Mouse (Mus musculus) urinary bladder, adult 2 months (tissue): ENCODE results near the gene Sh2d3c. TPM values are rescaled to one million over a fixed set of nuclear protein-coding genes. Genes with fewer than 3 reads are reported as not detected.

Experiments
- DNase-seq: peaks from one replicate; pipeline ENCODE4 v3.0.0; 2022; ENCODE audit warnings: low spot score
- polyA plus RNA-seq: library from polyadenylated mRNA; depleted of rRNA; stranded (reverse); fragments of >200 nt; gene quantifications from 2 replicates; pipeline ENCODE4 v1.2.3, GENCODE M21; 2012

Sh2d3c gene
- polyA plus RNA-seq, 1 experiment, result 9.9 TPM

DNA sequence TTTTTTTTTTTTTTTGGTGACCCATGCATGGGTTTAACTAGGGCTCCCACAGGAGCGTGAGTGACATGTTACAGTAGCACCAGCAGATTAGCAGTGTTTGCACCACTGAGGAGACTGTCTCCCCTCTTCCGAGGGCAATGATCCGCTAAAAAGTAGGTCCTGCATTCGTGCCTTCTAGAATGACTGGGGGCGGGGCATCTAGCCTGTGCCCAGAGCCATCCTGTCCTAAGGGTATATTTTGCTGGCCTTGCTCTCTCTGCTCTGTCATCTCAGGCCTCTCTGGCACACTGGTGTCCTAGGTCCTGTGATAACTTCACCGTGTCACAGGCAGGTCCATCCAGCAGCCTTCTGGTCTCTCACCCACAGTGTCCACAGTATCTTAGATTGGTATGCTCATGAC lies 21.2 kb upstream of the Sh2d3c start:
- DNase-seq, result no peak

DNA sequence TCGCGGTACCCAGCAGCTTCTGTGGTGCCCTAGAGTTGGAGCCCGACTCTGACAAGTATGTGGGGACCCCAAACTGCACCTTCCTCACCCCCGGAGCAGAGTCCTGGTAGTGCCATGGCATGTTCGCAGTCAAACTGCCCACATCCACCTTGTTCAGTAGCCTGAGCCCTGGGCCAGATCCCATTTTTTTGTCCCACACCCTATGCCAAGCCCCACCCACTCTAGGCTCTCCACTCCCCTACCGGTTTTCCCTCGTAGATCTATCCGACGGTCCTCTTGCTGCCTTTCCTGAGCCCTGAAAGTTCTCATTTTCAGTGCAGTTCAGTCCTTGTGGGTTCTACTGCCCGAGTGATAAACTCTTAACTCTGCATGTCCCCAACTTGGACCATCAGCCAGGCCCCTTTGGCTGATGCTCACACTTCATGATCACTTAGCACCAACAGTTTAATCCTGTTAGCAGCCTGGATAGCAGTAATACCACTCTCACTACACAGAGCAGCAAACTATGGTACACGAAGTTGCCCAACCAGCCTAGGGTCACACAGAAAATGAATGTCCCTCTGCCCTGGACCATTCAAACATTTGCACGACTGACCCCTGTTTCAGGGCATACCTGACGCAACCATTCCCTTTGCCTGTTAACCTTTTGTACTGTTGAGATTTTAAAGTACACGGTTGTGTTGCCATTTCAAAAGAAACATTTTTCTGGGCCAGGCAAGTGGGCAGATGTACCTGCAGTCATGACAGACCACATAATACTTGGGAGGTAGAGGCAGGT lies 19.7 kb upstream of the Sh2d3c start:
- DNase-seq, result no peak

DNA sequence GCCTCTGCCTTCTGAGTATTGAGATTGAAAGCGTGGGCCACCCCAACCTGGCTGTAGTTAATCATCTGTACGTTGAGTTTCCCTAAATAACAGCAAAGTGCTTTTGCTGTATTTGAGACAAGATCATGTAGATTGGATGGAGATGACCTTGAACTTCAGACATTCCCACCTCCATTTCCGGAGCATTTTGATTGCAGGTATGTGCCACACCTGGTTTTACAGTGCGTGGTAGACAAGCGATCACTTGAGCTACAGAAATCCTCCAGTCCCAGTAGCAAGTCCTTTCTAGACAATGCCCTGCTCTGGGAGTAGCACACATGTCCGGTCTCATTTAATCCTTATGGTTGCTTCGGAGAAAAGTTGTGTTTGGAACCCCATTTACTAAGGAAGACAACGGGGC lies 17.8 kb upstream of the Sh2d3c start:
- DNase-seq, result no peak

DNA sequence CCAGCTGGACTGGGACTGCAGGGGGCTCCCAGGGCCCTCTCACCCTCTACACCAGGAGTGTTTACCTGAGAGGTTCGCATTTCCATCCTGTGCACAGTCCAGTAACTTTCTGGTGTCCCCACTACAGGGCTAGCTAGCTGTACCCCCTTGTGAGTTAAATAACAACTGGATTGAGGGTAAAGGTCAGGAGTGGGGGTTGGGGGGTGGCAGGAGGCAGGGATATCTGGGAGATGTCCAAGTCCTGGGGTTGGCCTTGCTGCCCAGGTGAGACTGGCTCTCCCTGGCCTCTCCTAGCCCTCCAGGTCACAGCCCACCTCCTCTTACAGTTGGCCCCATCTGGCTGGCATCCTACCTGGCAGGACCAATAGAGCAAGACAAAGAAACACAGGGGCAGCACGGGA lies 16.8 kb upstream of the Sh2d3c start, which contains the start of gene Fpgs:
Fpgs (minus strand) TSS at position 125 of the 401 bp plus-strand sequence.
- no peak for DNase-seq

DNA sequence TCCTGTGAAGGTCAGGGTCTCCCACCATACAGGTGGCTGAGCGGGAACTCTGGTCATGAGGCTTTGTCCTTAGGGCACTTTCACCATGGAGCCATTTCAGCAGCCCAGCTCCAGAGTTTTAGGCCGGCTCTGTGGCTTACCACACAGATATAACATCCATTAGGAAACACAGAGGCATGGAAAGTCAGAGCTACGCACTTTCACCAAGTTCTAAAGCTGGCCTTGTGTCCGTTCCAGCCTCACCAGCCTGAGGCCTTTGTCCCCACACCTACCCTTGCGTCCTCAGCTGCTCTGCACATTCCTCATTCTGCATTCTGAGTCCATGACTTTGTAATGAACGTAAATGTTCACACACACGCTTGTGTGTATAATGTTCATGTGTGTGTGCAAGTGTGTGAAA lies 15.8 kb upstream of the Sh2d3c start:
- no peak for DNase-seq

DNA sequence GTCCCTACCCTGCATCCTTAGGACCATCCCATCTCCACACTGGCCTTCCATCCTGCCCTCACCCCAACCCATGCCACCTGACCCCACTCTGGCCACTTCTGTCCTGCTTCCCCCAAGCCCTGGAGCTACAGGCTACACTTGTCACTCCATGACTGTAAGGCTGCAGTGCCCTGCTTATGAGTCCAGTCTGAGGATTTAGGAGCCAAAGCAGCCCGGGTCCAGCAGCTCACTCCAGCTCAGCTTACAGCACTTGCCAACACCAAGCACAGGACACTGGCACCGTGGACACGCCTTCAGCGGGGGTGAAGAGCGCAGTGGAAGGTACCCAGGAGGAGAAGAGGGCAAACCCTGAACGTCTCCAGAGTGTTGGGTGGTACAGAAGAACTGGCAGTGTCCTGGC lies 13.9 kb upstream of the Sh2d3c start:
- no peak for DNase-seq

DNA sequence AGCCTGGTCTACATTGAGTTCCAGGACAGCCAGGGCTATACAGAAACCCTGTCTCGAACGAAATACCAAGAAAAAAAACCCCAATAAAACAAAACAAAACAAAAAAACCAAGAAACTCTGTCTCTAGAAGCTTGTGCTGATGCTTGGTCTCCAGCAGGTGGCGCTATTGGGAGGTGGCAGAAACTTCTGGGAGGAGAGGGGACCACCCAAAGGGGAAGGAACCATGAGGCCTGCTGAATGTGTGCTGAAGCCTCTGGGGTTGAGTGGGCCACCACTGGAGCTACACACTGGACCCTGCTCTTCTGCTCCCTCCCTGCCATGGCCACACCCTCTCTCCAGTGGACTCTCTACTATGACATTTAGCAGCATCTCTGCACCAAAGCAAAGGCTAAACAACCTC lies 12.2 kb upstream of the Sh2d3c start:
- DNase-seq, result no peak

DNA sequence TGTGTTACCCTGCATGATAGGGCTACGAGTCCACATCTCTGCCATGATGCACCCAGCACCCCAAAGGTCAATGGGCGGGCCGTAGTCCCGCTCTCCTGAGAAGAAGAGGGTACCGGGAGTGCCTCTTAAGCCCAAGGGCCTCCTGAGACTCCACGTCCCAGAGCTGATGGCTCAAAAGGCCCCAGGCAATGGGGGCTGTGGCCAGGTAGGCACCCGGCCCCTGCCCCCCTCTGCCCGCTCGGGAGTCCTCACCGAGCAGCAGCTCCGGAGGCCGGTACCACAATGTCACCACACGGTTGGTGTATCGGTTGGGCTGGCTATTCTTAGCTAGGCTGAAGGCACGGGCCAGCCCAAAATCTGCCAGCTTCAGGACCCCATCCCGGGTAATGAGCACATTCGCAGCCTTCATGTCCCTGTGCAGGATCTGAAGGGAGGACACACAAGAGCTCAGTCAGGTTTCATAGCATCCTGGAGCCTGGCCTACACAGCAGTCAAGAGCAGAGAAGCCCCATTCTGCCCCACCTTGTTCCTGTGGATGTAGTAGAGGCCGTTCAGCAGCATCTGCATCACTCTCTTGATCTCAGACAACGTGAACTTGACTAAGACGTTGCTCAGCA lies 11.2 kb upstream of the Sh2d3c start:
- no peak for DNase-seq

DNA sequence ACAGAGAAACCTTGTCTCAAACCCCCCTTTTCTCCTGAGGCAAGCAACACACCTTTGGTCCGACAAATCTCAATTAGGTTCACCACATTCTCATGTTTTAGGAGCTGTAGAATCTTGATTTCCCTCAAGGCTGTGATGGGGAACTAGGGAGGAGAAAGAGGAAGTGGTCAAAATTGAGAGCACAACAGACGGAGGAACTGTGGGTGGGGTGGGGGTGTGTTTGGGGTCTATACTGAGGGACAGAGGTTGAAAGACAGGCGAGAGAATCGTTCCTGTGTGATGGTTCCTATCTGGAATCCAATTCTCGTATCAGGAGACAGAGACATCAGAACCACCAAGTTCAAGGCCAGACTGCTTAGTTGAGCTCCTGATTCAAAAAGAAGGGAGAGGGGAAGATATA lies 10.4 kb upstream of the Sh2d3c start:
- DNase-seq, result no peak

DNA sequence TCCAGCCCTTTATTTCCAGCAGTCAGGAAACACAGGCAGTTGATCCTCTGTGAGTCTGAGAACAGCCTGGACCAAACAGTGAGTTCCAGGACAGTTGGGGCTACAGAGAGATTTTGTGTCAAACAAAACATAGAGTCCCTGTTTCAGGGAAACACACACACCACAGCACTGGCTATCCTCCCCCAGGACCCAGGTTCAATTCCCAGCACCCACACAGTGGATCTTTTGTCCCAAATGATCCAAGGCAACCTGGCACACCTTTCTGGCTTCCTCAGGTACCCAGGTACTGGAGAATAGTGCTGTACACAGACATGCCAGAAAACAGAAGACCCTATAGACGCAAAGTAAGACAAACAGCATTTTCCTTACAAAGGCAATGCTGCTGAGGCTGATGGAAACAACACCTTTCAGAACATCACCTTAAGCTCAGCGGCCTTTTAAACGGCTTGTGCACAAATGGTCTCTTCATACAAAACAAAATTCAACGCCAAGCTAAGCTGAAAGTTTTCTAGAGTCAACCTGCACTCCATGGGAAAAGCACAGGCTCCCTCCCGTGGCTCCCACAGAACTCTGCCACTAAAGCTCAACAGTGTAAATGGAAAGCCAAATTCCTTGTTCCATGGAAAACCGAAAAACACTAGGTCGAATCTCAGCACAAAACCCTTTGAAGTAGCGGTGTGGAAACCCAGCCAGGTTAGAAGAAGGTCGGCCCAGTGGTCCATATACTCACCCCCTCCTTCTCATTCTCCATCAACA lies 9.4 kb upstream of the Sh2d3c start:
- DNase-seq, result no peak

DNA sequence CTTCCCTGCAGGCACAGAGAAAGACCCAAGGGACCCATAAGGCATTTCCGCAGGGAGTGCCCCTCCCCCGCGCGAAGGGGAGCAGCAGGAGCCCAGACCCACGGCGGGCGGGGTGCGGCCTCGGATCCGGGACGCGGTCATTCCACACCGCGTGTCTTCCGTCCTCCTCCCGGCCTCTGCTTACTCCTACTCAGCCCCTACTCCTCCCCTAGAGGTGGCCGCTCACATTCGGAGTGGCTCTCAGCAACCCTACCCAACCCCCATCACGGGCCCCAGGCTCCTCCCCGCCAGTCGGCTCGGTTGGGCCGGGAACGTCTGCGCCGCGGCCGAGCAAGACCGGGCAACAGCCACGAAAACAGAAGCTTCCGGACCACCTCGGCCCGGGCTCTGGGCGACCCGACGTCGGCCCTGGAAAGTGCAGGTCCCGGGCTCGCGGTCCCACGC lies 8.7 kb upstream of the Sh2d3c start:
- peak; percentile 57 for DNase-seq

DNA sequence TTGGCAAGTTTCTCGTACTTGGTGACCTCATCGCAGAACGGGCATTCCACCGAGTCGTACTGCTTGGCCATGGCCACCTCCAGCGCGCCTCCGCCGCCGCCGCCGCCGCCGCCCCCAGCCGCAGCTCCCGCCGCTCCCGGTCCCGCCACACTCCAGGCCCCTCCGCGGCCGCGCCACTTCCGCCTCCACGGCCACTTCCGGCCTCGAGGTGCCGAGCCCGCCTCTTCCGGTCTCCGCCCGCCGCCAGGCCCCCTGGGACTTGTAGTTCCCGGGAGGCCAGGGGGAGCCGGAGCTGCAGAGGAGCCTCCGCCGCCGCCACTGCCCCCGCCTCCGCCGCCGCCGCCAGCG lies 8.3 kb upstream of the Sh2d3c start:
- no peak for DNase-seq

DNA sequence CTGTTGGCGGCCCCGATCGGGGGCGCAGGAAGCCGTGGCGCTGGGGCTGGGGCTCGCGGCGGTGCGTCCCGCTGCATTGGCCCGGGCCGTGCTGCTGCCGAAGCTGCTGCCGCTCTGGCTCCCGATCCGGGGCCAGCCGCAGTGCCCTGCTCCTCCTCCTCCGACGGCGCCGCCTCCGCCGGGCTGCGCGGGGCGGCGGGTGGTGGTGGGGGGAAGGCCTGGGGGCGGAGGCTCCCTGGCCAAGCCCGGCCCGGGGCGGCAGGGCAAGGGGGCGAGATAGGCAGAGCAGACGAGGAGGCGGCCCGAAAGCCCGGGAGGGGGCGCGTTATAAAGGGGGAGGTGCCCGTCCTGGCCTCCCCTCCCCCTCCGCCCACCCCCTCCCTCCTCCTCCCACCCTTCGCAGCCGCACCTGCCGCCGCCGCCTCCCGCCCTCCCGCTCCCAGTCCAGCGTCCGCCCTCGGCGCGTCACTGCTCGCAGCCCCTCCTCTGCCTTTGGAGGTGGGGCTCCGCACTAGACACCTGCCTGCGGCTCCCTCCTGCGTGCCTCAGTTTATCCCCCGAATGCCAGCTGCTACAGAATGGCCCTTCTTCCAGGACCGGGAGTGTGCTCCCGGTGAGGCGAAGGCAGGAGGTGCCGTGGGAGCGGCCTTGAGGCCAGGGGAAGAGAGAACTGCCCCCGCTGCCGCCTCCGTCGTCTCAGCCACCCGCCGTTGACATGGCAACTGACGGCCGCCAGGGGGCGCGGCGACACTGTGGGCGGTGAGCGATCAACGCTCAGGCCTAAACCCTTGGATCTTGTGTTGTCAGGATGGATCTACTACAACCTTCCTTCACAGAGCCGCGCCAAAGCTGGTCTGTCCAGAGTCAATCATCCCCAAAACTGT lies 7.7 kb upstream of the Sh2d3c start, which contains the start of gene Cdk9:
Cdk9 (minus strand) TSS at position 143 of the 884 bp plus-strand sequence.
- DNase-seq, result peak; percentile 97

DNA sequence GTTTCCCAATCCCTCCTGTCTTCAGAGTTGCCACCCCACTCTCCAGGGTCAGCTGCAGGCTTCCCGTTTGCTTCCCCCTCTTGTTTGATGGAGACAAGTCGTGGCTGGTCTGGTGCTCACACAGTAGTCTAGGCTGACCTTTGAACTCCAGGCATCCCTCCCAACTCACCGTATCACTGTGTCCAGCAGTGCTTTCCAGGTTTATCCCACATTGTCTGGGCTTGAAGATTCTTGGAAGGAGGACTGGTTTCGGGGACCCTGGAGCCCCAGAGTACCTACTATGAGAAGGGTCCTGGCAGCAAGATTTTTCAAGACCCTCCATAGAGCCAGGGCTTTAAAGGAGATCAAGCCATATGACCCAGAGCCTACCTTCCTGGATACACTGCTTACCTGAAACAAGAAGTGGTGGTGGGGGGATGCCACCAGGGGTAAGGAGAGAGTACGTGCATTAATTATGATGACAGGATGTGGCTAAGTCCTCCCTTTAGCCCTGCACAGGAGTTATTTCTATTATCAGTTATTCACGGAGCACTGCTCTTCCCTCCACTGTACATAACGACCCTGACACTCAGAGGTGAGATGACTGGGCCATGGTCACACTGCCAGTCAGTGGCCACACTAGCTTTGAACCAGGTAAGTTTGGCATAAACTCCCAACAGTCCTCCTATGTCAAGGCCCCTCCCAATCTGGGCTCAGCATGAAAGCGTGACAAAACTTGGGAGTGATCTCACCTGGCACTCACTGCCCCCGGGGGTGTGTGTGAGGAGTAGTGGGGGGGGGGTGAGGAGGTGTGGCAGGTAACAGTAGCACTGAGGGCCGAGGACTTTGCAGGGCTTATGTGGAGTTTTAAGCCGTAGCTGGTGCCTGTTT lies 6.5 kb upstream of the Sh2d3c start:
- DNase-seq, result no peak

DNA sequence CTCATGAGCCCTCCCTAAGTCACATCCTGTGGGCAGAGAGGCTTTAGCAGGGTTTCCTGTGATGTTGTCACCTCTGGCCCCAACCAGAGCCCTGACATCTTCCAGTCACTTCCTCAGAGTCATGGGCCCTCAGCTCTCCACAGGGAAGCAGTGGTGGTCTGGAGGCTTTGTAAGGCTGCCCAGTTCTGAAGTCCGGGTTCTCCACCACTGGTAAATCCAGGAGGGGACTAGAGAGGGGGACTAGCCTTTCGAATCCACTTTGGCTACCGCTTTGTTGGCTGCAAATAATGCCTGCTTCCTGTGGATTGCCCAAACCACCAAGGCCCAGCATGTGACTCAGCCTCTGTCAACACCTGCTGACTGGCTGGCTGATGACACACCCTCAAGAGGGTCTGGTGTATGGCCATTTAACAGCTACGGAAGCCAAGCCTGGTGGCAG lies 5.8 kb upstream of the Sh2d3c start:
- DNase-seq, result no peak

DNA sequence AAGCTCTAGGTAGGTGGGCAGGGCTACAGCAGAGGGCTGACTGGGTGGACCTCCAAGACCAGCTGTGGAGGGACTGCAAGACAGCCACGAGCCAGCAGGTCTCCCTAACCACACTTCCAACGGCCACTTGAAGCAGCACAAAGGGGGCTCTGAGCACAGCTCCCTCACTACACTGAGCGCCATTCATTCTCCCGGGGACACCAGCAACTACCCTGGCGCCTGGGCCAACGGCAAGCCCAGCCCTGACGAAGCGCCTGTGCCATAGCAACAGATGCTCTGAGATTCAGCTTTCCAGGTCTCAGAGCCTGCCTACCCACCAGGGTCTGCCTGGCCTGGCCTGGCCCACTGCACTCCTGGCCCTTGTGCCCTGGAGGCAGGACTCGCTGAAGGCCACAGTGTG lies 2.1 kb upstream of the Sh2d3c start:
- no peak for DNase-seq

DNA sequence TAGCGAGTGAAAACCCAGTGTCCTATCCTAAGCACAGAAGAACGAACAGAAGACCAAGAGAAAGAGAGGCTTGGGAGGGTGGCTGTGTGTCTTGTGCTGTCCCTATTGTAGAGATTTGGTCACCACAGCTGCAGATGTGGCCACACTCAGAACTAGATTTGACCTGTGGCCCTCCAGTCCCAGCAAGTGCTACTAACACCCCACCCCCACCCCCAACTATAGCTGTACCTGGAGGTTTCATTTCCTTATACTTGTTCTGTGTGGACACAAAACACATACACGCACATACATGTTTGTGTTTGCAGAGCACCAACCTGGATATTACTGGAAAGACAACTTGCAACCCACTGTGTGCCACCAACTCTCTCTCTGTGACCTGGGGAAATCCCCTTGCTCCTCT lies 802 bp upstream of the Sh2d3c start:
- DNase-seq, result no peak

DNA sequence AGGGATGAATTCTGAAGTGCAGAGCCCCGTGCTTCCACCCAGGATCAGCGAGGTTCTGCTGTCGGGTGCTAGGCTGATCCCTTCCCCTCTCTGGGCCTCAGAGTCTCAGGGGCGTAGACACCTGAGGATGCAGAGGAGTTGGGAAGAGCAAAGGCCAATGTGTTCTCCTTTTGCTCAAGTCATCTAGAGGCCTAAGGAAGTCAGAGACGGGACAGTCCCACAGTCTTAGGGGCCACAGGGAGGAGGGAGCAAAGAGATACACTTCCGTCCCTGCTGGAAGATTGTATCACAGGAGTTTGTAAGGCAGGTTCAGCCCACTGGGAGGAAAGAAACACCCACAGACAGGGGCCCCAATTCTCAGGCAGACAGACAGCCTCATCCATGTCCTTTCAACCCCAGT lies 1.2 kb downstream of the Sh2d3c start:
- DNase-seq, result no peak

DNA sequence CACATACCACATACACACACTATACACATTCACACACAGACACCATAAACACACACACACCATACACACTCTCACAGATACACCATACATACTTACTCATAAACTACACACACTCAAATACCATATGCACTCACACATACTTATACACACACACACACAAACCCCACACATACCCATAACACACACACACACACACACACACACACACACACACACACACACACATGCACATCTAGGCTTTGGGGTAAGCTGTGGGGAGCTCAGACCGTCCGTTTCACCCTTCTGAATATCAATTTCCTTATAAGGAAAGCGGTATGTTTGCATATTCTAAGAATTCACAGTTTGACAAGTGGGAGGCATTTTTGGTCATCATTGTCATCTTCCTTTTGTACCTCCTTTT lies 1.7 kb downstream of the Sh2d3c start:
- no peak for DNase-seq

DNA sequence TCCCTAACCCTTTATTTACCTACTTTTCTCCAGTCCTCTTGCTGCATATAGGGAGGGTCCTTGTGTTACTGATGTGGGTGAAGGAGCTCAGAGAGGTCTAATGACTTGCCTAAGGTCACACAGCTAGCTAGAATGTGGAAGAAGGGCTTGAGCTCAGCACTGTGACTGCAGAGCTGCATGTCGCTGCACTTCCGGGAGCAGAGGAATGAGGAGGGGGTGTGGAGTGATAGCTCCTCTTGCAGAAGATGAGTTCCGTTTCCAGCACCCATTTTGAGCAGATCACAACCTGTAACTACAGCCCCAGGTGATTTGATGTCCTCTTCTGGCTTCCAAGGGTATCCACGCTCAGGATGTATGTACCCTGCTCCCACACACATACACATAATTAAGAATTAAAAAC lies 3.3 kb downstream of the Sh2d3c start:
- DNase-seq, result no peak
